Mouse (Mus musculus): ENCODE results near the gene Hist1h2bn. TPM values are rescaled to one million over a fixed set of nuclear protein-coding genes. Genes with fewer than 3 reads are reported as not detected.

Gene Hist1h2bn
- polyA plus RNA-seq, 1 experiment = 1.7 TPM

- no peak for TF ChIP-seq GATA1 (IDR thresholded peaks at IDR 0.05; ENCODE audit: low read length)
Observed at GRCm38 (mm10) chr13:21789925-21790324, 36.0 kb downstream of the Hist1h2bn start.

DNA sequence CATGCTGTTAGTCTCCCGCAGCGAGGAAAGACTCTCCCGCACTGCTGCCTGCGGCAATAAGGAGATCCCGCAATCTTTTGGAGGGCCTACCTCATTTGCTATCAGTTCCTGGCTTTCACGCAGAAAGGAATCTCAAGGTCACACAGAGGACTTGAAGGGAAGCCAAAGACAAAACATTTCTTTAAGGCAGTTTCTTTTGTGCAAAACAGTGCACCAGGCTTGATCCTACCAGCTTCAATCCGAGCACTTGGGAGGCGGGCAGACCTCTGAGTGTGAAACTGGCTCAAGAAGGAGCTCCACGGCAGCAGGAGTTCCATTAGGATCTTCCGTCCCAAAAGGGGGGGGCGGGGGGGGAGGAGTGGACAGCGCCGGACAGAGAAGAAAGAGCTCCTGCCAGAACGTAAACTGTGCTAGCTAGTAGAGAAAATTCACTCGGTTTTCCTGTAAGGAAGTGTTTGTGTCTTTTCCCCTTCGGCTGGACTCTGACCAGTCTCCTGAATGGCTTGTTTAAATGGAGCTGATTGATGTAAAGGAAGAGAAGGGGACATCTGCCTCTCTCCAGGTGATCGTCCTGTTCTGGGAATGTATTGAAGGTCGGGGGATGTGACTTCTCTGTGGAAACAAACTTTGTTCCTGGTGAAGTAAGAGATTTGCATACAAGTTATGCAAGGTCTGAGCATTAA is 36.8 kb downstream of the Hist1h2bn start:
- no peak for TF ChIP-seq GATA1 (IDR thresholded peaks at IDR 0.05; ENCODE audit: low read length)

- TF ChIP-seq GATA1 (IDR thresholded peaks at IDR 0.05; ENCODE audit: low read length) = no peak
Observed at GRCm38 (mm10) chr13:21795584-21795983, 41.7 kb downstream of the Hist1h2bn start.

Other genes with a start within 250 kb of the Hist1h2bn start
- 5.9 and 6.2 TPM in 2 replicates for gene Zkscan8, start 223.0 kb upstream of the Hist1h2bn start, polyA plus RNA-seq (2012)
- not detected in 2 replicates for gene Olfr1366, start 211.3 kb upstream of the Hist1h2bn start, polyA plus RNA-seq (2012)
- not detected in 2 replicates for gene Olfr1535, start 194.2 kb upstream of the Hist1h2bn start, polyA plus RNA-seq (2012)
- gene Olfr1364, start 172.4 kb upstream of the Hist1h2bn start, polyA plus RNA-seq (2012) = not detected in 2 replicates
- not detected in 2 replicates for gene Olfr1362, start 140.1 kb upstream of the Hist1h2bn start, polyA plus RNA-seq (2012)
- not detected in 2 replicates for gene Olfr11, start 111.6 kb upstream of the Hist1h2bn start, polyA plus RNA-seq (2012)
- gene Olfr1361, start 90.7 kb upstream of the Hist1h2bn start, polyA plus RNA-seq (2012) = not detected in 2 replicates
- gene Olfr1360, start 76.7 kb upstream of the Hist1h2bn start, polyA plus RNA-seq (2012) = not detected in 2 replicates
- not detected in 2 replicates for gene Olfr1359, start 56.0 kb upstream of the Hist1h2bn start, polyA plus RNA-seq (2012)
- 9.8 and 10.6 TPM in 2 replicates for gene Hist1h2bl, start 38.0 kb upstream of the Hist1h2bn start, polyA plus RNA-seq (2012)
- 372 and 421 TPM in 2 replicates for gene Hist1h2ai, start 37.7 kb upstream of the Hist1h2bn start, polyA plus RNA-seq (2012)
- 53.9 and 54.4 TPM in 2 replicates for gene Hist1h3h, start 36.5 kb upstream of the Hist1h2bn start, polyA plus RNA-seq (2012)
- gene Hist1h2bm, start 32.1 kb upstream of the Hist1h2bn start, polyA plus RNA-seq (2012) = 1.9 and 2.1 TPM in 2 replicates
- gene Hist1h4j, start 19.1 kb upstream of the Hist1h2bn start, polyA plus RNA-seq (2012) = 1.9 and 2.4 TPM in 2 replicates
- gene Hist1h4k, start 3.6 kb upstream of the Hist1h2bn start, polyA plus RNA-seq (2012) = 22.6 and 25.4 TPM in 2 replicates
- gene Hist1h2ak, start 296 bp upstream of the Hist1h2bn start, polyA plus RNA-seq (2012) = 69.0 and 85.5 TPM in 2 replicates
- gene Hist1h1b, start 26.5 kb downstream of the Hist1h2bn start, polyA plus RNA-seq (2012) = 3.3 and 4.5 TPM in 2 replicates
- 36.7 and 37.8 TPM in 2 replicates for gene Hist1h3i, start 29.2 kb downstream of the Hist1h2bn start, polyA plus RNA-seq (2012)
- 16.6 and 26.9 TPM in 2 replicates for gene Hist1h2an, start 33.1 kb downstream of the Hist1h2bn start, polyA plus RNA-seq (2012)
- gene Hist1h2bp, start 33.3 kb downstream of the Hist1h2bn start, polyA plus RNA-seq (2012) = 5.5 and 8.7 TPM in 2 replicates
- gene Hist1h2bq, start 56.1 kb downstream of the Hist1h2bn start, polyA plus RNA-seq (2012) = 14.0 and 15.0 TPM in 2 replicates
- 4,601 and 5,007 TPM in 2 replicates for gene Hist1h2ao, start 56.3 kb downstream of the Hist1h2bn start, polyA plus RNA-seq (2012)
- gene Hist1h4m, start 57.6 kb downstream of the Hist1h2bn start, polyA plus RNA-seq (2012) = 6.1 and 9.7 TPM in 2 replicates
- gene Hist1h4n, start 78.1 kb downstream of the Hist1h2bn start, polyA plus RNA-seq (2012) = 16.6 and 26.1 TPM in 2 replicates
- 9,534 and 19,469 TPM in 2 replicates for gene Hist1h2ap, start 79.4 kb downstream of the Hist1h2bn start, polyA plus RNA-seq (2012)
- 13.3 and 14.2 TPM in 2 replicates for gene Hist1h2br, start 79.6 kb downstream of the Hist1h2bn start, polyA plus RNA-seq (2012)
- gene Zfp184, start 191.0 kb downstream of the Hist1h2bn start, polyA plus RNA-seq (2012) = 0.03 and 0.06 TPM in 2 replicates
- gene Pom121l2, start 227.1 kb downstream of the Hist1h2bn start, polyA plus RNA-seq (2012) = not detected in 2 replicates